Mouse (Mus musculus) mesoderm, embryonic 11.5 days (tissue): ENCODE measurements around the gene Mettl7a2.
"Not testable (repeated sequence)": the region's sequence is repeated elsewhere in the genome, so short reads cannot be mapped to it uniquely, and the experiment has no call there.

Experiments used
- DNase-seq: peaks from one replicate; pipeline ENCODE4 v3.0.0-alpha.2; 2012; ENCODE audit warnings: low read depth, low spot score

The Mettl7a2 gene

DNA sequence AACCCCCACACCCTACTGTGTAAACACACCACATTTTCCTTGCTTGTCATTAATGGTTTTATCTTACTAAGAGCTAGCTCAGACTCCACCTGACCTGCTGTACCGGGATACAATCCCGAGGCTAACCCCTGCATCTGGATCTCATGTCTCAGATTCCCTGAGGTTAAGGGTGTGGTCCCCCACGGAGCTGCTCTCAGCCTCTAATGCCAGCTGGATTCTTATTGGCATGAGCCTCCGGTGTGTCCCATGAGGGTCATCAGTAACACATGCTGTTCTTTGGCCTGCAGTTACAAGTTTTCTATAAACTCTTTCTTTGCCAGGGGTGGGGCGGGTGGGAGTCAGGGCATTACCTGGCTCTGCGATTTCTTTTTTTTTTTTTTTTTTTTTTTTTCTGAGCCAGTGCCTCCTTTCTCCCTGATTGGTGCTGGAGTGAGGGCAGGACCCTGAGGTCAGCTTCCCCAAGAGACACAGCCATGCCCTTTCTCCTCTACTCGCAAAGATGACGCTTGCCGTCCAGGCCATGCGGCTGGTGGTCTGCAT lies at the start of gene Mettl7a2, which contains the start of gene Methig1:
Mettl7a2 (plus strand) TSS at position 490 of the 540 bp plus-strand sequence.
Methig1 (plus strand) TSS at position 439 of the 540 bp plus-strand sequence.
- DNase-seq = no peak

DNA sequence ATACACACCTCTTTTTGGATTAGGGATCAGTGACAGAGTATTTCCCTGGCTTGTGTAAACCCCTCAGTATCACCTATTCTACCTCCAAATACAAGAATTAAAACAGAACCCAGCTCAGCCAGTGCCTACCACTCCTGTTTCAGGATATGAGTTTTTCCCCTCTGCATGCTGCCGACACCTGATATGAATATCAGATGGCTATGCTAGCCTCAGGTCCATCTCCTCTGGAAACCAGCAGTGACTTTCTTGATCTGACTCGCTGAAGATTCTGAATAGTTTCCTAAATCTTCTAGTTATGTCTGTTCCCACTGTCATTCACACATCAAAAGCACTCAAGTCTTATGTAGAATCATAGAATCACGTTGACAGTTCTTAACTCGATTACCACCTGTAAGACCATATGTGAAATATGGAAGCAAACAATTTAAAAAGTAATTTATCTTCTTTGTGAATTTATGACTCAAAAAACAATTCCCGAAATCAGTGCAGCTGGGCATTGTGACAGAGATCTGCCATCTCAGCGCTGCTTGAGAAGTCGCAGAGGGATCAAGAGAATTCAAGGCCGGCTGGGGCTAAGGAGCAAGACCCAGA lies 49.5 kb upstream of the Mettl7a2 start:
- DNase-seq = no peak

GRCm38 (mm10) chr15:100304019-100304991 lies 48.7 kb upstream of the Mettl7a2 start, which contains the start of gene Mettl7a1:
TSS of gene Mettl7a1 (plus strand) at chr15:100304140.
- DNase-seq = peak; percentile 81

DNA sequence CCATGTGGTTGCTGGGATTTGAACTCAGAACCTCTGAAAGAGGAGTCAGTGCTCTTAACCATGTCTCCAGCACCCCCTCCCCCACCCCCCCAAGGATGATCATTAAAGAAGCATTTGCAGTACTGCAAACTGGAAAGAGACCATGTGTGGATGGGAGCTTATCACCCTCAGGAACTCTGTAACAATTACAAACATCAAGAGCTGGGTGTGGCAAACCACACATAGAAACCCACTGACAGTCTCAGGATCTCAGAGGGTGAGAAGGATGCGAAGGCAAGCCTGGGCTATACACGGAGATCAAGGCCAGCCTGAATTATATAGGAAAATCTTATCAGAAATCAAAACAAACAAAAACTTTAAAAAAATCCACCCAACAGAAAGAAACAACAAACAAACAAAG lies 46.8 kb upstream of the Mettl7a2 start:
- DNase-seq = no peak

DNA sequence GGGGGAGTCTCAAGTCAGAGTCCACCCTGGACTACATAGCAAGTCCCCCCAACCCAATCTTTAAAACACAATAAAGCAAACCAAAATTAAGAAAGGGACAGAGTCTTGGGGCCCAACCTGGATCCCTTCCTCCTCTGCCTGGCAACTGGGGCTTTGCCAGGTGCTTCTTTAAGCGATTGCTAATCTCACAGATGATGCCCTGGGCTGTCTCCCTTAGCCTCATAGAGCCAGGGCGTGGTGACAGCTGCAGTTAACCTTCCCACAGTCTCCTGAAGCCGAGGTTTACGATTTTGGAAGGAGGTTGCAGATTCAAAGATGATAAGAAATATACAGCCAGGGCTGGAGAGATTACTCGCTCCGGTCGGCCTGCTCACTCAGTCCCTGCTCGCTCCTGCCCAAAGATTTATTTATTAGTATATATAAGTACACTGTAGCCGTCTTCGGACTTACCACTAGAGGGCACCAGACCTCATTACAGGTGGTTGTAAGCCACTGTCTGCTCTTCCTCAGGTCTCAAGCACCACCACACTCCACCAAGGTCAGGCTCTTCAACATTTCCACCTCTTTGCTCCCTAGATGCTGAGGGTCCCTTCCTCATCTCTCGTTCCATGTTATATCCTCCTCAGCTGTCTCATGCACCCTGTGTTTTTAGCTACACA lies 45.4 kb upstream of the Mettl7a2 start:
- DNase-seq = peak; percentile 73

- no peak for DNase-seq
These were observed 40.7 kb upstream of the Mettl7a2 start for GRCm38 (mm10) chr15:100312346-100312745.

- no peak for DNase-seq
These were observed 38.4 kb upstream of the Mettl7a2 start for GRCm38 (mm10) chr15:100314448-100315145.

DNA sequence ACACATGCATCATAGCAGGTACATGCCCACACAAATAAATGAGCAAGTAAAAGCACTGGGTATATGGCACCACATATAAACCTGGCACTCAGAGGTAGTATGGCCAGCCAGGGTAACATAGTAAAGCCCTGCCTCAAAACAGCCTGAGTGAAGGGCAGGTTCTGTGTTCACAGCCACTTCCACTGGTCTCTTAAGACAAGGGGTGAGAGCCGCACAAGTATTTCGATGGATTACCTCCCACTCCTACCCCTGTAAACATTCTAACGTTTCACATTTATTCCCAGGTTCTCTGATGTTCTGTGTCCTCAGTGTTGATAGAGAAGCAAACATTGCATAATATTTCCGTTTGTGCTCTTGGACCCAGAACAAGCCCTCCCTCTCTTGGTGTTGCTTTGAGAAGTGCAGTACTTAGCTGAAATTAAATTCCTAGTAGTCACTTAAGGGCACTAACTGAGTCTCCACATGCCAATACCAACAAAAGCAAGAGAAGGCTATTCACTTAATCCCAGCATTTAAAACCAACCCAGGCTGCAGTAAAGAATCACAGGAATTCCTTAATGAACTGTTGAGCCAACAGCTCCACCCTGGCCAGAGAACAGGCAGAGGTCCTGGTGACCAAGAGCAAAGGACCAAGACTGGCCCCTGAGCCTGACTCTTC lies 34.9 kb upstream of the Mettl7a2 start:
- DNase-seq = not testable (repeated sequence)

- DNase-seq = no peak
These were observed 33.1 kb upstream of the Mettl7a2 start for GRCm38 (mm10) chr15:100319884-100320283.

DNA sequence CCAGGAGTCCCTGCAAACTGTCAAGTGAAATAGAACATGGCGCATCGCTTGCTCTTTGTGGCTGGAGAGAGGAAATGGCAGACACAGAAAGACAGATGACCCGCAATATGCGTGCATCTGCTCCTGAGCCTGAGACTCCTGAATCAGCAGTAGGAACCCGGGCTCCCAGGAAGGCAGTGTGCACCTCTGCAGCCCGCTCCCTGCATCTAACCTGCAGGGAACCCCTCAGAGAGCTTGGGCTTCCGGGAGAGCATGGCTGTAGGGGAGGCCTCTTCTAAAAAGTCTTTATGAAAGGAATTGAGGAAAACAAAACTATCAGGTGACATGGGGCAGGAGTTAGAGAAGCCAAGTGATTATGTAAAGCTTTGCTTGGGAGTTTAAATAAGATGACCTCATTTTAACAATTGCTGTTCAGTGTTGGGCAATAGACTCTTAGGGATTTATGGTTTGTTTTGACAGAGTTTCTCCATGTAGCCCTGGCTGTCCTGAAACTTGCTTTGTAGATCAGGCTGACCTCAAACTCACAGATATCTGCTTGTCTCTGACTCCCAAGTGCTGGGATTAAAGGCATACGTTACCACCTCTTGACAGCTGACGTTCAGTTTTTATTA lies 32.6 kb upstream of the Mettl7a2 start:
- no peak for DNase-seq

GRCm38 (mm10) chr15:100321134-100321533 lies 31.9 kb upstream of the Mettl7a2 start:
- no peak for DNase-seq

GRCm38 (mm10) chr15:100324021-100324591 lies 28.9 kb upstream of the Mettl7a2 start:
- DNase-seq = no peak

GRCm38 (mm10) chr15:100325235-100325634 lies 27.8 kb upstream of the Mettl7a2 start:
- DNase-seq = no peak

DNA sequence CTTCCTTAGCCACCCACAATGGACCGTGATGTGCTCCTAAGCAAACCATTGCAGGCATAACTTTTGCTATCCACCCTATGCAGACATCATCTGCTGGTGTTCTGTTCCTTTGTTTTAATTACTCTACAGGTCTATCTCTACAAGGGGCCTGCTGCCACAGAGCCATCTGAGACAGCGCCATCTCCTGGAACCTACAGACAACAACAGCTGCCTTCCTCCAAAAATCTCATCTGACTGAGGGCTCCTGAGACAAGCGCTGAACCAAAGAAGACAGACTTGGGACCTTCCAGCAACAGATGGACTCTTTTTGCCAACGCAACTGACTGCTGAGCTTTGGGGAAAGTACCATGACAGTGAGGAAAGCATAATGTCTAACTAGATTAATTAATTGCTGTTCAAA lies 24.9 kb upstream of the Mettl7a2 start:
- not testable (repeated sequence) for DNase-seq

- not testable (repeated sequence) for DNase-seq
These were observed 23.7 kb upstream of the Mettl7a2 start for GRCm38 (mm10) chr15:100329336-100329735.

DNA sequence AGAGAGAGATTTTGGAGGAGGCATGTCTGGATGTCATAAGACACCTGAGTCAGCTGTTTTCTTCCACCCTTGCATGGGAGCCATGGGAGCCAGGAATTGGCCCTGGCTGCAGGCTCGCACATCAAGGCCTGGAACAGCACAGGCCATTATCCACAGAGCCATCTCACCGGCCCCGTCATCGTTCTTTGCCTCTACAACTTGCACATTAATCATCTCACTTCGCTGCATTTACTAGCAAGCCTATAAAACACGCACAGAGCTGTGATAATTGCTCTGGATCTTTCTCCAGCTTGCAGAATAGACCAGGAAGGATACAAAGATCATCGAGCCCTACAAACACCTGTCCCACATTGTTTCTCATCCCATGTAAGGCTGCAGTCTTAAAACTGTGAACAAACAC lies 22.3 kb upstream of the Mettl7a2 start:
- no peak for DNase-seq

DNA sequence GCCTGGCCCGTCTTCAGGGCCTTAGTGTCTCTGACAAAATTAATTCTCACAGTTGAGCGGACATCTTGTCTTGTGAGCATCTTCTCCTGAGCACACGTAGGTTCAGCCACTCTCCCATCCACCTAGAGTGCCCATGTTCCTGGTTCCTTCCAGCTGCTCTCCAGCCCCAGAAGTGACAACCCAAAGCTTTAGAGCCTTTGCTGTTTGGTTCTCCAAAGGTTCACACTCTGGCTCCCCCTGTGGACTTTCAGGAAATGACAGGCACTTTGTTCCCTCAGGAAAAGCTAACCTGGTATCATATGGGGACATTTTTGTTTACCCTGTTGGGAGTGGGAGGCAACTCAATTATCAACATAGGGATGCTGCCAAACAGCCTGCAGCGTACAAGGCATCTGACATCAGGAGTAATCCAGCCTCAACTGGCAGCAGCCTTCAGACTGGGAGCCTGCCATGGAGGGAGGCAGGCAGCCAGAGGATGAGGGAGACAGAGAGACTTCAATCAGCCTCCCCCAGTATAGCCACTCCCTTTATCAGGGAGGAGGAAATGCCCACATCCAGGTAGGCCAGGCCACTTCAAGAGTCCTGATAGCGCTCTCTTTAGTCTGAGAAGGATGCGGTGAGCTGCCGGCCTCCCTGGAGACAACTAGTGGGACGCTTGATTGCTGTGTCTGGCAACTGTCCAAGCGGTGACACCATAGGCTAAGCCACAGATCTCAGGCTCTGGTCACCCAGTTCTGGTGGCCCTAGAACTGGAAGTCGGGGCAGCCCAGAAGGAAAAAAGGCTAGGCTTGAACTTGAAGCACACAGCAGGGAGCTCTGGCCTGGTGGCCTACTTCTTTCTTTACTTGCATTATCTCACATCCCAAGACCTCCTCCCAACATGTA lies 20.7 kb upstream of the Mettl7a2 start:
- not testable (repeated sequence) for DNase-seq

DNA sequence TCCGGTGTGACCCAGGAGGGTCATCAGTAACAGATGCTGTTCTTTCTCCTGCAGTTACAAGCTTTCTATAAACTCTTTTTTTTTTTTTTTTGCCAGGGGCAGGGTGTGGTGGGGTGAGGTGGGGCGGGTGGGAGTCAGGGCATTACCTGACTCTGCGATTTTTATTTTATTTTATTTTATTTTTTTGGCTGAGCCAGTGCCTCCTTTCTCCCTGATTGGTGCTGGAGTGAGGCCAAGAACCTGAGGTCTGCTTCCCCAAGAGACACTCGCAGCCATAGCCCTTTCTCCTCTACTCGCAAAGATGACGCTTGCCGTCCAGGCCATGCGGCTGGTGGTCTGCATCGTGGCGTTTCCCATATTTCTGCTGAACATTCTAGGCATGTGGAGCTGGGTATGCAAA lies 18.4 kb upstream of the Mettl7a2 start, which contains the start of gene Mettl7a3:
Mettl7a3 (plus strand) TSS at position 301 of the 400 bp plus-strand sequence.
- no peak for DNase-seq

- not testable (repeated sequence) for DNase-seq
These were observed 15.7 kb upstream of the Mettl7a2 start for GRCm38 (mm10) chr15:100337328-100337727.
